Mouse (Mus musculus) forebrain, postnatal 0 days (tissue): ENCODE data around the gene Tssk4. TPM values are rescaled to one million over a fixed set of nuclear protein-coding genes. Genes with fewer than 3 reads are reported as not detected.
A peak's percentile ranks its signal among the peaks of the same experiment; 100 is the strongest.

Source experiments
- ATAC-seq: fragments of 200-750 bp; cut with Nextera tagmentation; 2 replicates; pipeline ENCODE4 v1.8.0; 2017; ENCODE audit warnings: mild to moderate bottlenecking, moderate library complexity
- DNase-seq: peaks from one replicate; pipeline ENCODE4 v3.0.0-alpha.2; 2015
- H3K27ac ChIP-seq: fragments of 300-500 bp; sonication (generic); 2 replicates; pipeline ENCODE4 v1.5.1; 2014; ENCODE audit warnings: low read depth, mild to moderate bottlenecking, antibody characterized with exemption, low read length, moderate library complexity, mixed read lengths
- H3K27me3 ChIP-seq: fragments of 300-500 bp; sonication (generic); 2 replicates; pipeline ENCODE4 v1.6.1; 2014; ENCODE audit warnings: mild to moderate bottlenecking, low read length, mixed read lengths; ENCODE audit not compliant: insufficient read depth
- H3K36me3 ChIP-seq: fragments of 300-500 bp; sonication (generic); 2 replicates; pipeline ENCODE4 v1.6.1; 2014; ENCODE audit warnings: mild to moderate bottlenecking, moderate library complexity; ENCODE audit not compliant: insufficient read depth
- H3K4me1 ChIP-seq: fragments of 300-500 bp; sonication (generic); 2 replicates; pipeline ENCODE4 v1.6.1; 2014; ENCODE audit warnings: antibody characterized with exemption; ENCODE audit not compliant: insufficient read depth
- H3K4me2 ChIP-seq: fragments of 300-500 bp; sonication (generic); 2 replicates; pipeline ENCODE4 v1.6.1; 2014; ENCODE audit warnings: low read depth, mild to moderate bottlenecking, moderate library complexity
- H3K4me3 ChIP-seq: fragments of 300-500 bp; sonication (generic); 2 replicates; pipeline ENCODE4 v1.5.1; 2014; ENCODE audit warnings: low read depth, low read length, mixed read lengths
- H3K9ac ChIP-seq: fragments of 300-500 bp; sonication (generic); 2 replicates; pipeline ENCODE4 v1.6.1; 2014; ENCODE audit warnings: mild to moderate bottlenecking
- H3K9me3 ChIP-seq: fragments of 300-500 bp; sonication (generic); 2 replicates; pipeline ENCODE4 v1.6.1; 2016; ENCODE audit warnings: low read length
- CTCF ChIP-seq: sonication (generic); IDR thresholded peaks from 2 replicates; pipeline ENCODE4 v1.5.1; 2016; ENCODE audit warnings: antibody characterized with exemption, control low read depth, low read depth
- WGBS: fragments of 180-500 bp; shearing (Covaris S2); extraction: QIAGEN DNeasy Blood & Tissue Kit; methylation state at CpG from one replicate; pipeline ENCODE4 v1.1.7; 2014; 5-methylcytosine and 5-hydroxymethylcytosine counted together
- polyA plus RNA-seq: library from polyadenylated mRNA; unstranded; fragments of >200 nt; fragmentation: Nextera tagmentation; extraction: Ambion mirVana; gene quantifications from 2 replicates; pipeline ENCODE4 v1.2.1, GENCODE M21; 2015
- total RNA-seq: library from RNA; depleted of rRNA; stranded (reverse); fragments of >200 nt; gene quantifications from 2 replicates; pipeline ENCODE4 v1.2.3, GENCODE M21; 2014

The Tssk4 gene
- total and polyA plus RNA-seq, 2 experiments from 2014 or later: 0.22 to 0.43 TPM

DNA sequence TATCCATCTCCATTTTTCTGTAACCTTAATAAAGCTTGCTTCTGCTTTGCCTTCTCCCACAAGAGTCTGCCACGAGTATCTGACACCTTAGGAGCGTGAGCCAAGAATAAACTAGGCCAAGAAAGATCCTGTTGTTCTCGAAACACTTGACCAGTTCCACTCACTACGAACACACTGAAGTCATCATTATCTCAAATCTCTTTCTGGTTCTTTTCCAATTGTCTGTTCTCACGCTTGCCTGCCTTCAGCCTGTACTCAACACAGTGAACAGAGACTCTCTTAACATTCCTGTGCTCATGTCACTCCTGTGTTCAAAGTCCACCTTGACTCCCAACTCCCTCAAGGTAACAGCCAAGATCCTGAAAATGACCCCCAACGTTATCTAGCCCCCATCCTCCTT is 36.6 kb upstream of the Tssk4 start:
- Histone ChIP-seq H3K36me3 (peaks cover 16% of the 10 kb centered on the region), H3K9ac (no peak overlapping the region), H3K27me3 (no peaks in the 10 kb centered on the region), H3K4me2 (no peak overlapping the region), H3K27ac (no peak overlapping the region), H3K9me3 (no peaks in the 10 kb centered on the region), H3K4me3 (no peak overlapping the region), H3K4me1 (no peaks in the 10 kb centered on the region)
- WGBS: 57% methylated on average over 6 of the region's 6 CpGs
- TF ChIP-seq CTCF: no peak
- ATAC-seq (no peak), DNase-seq (no peak)

DNA sequence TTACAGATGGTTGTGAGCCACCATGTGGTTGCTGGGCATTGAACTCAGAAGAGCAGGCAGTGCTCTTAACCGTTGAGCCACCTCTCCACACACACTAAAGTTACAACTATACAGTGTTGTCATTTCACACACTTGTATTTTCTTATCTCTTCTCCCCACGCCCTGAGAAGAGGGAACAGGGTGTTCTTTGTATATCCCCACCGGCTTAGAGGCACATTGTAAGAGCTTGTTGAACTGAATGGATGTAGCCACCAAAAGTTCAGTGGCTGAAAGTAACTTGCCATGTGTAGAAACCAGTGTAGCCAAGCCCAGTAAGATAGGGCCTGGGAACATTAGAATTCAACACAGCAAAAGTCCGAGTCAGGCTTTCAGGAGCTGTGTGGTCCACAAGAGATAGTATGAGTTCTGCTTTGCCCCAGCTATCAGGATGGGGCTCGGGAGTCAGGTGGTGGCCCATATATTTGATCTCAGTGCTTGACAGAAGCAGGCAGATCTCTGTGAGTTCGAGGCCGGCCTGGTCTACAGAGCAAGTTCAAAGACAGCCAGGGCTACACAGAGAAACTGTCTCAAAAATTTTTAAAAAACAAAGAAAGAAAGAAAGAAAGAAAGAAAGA is 35.3 kb upstream of the Tssk4 start:
- Histone ChIP-seq H3K27ac (no peak overlapping the region), H3K9ac (no peak overlapping the region), H3K4me3 (no peak overlapping the region), H3K4me2 (no peak overlapping the region), H3K36me3 (0 out of 2 replicates have a peak, but pooled peaks cover 3% of the 10 kb centered on the region), H3K9me3 (no peaks in the 10 kb centered on the region), H3K27me3 (no peaks in the 10 kb centered on the region), H3K4me1 (no peaks in the 10 kb centered on the region)
- no peak for DNase-seq
- no peak for TF ChIP-seq CTCF
- WGBS: 83% methylated on average over 7 of the region's 7 CpGs
- no peak for ATAC-seq

DNA sequence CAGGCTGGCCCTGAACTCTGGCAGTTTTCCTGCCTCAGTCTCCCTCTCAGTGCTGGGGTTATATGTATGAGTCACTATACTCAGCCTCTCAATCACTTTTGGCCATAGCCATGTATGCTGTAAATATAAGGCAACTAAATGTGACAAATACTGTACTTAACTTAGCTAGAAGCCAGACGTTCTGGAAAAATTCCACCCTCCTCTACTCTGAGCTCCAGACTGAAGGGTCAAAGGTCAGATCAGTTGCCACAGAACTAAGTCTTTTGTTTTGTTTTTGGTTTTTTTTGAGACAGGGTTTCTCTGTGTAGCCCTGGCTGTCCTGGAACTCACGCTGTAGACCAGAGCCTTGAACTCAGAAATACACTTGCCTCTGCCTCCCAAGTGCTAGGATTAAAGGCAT is 34.1 kb upstream of the Tssk4 start:
- no peaks in the 10 kb centered on the region for H3K9me3 ChIP-seq
- H3K27me3 ChIP-seq: no peaks in the 10 kb centered on the region
- WGBS: 47% methylated on average over 2 of the region's 2 CpGs
- H3K9ac ChIP-seq: no peak overlapping the region
- no peaks in the 10 kb centered on the region for H3K36me3 ChIP-seq
- H3K4me1 ChIP-seq: no peaks in the 10 kb centered on the region
- DNase-seq (no peak), ATAC-seq (no peak)
- H3K4me2 ChIP-seq: no peak overlapping the region
- H3K4me3 ChIP-seq: no peak overlapping the region
- TF ChIP-seq CTCF: no peak
- no peak overlapping the region for H3K27ac ChIP-seq

DNA sequence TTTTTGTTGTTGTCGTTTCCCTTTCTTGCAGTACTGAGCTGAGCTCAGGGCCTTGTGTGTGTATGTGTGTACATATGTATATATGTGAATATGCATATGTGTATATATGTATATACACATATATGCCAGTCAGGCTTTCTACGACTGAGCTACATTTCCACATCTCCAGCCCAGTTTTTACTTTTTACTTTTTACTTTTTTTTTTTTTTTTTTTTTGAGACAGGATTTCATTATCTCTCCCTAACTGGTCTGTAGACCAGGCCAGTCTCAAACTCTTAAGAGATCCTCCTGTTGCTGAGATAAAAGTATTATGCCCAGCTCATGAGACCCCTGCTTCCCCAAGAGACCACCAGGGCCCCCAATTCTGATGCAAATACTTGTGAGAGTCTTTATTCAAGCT is 33.1 kb upstream of the Tssk4 start:
- no peaks in the 10 kb centered on the region for H3K4me1 ChIP-seq
- no peak overlapping the region for H3K4me2 ChIP-seq
- DNase-seq (no peak), ATAC-seq (no peak)
- no peaks in the 10 kb centered on the region for H3K36me3 ChIP-seq
- no peaks in the 10 kb centered on the region for H3K27me3 ChIP-seq
- H3K4me3 ChIP-seq: no peak overlapping the region
- H3K9me3 ChIP-seq: no peaks in the 10 kb centered on the region
- WGBS: 79% methylated on average over 2 of the region's 2 CpGs
- no peak overlapping the region for H3K9ac ChIP-seq
- no peak for TF ChIP-seq CTCF
- H3K27ac ChIP-seq: no peak overlapping the region

DNA sequence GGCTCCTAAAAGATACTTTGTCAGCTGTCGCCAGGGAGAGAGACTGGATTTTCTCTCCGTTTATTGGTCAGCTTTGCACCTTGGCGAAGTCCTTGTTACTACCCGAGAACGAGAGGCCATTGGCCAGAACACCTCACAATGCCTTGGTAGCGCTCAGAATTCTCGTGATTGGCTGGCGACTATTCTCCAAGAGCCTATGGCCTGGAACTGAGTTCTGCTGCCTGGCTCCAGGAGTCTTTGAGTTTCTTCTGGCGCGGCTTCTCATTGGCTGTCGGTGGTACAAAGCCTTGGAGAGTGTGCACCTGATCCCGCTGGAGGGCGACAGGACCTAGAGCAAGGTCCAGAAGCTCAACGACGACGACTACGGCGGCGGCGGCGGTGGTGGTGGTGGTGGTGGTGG is 32.2 kb upstream of the Tssk4 start, which contains the start of gene Rec8:
Rec8 (plus strand) TSS at position 216 of the 400 bp plus-strand sequence.
- ATAC-seq (peak; percentile 84), DNase-seq (peak; percentile 51)
- no peak; the same call in 1 of the 2 replicates for TF ChIP-seq CTCF
- no peaks in the 10 kb centered on the region for H3K36me3 ChIP-seq
- H3K4me2 ChIP-seq: peak within 1 kb of the TSS; percentile 28
- H3K27me3 ChIP-seq: no peaks in the 10 kb centered on the region
- H3K4me1 ChIP-seq: no peaks in the 10 kb centered on the region
- WGBS: 35% methylated on average over 21 of the region's 21 CpGs
- no peaks in the 10 kb centered on the region for H3K9me3 ChIP-seq
- H3K4me3 ChIP-seq: peak within 1 kb of the TSS; percentile 18
- H3K9ac ChIP-seq: no peak within 1 kb of the TSS
- no peak within 1 kb of the TSS for H3K27ac ChIP-seq

DNA sequence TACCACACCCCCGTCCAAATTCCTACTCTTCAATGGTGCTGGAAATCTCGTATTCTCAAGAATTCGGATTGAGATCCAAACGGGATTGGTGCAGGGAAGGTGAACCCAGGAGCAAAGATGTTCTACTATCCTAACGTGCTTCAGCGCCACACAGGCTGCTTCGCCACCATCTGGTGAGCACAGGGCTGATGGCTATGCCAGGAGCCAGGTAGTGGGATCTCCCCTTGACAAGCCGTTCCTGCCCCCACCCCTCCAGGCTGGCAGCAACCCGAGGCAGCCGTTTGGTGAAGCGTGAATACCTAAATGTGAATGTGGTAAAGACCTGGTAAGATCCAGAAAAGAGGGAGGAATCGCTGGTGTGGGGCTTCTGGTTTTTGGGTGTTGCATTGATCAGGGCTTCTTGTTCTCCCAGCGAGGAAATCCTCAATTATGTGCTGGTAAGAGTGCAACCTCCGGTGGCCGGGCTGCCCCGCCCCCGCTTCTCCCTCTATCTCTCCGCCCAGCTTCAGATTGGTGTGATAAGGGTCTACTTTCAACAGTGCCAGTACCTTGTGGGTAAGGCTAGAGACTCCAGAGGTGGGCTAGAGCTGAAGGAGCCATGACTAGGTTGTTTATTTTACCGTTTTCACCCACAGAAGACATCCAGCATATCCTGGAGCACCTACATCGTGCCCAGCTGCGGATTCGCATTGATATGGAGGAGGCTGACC is 31.3 kb upstream of the Tssk4 start:
- H3K9me3 ChIP-seq: no peaks in the 10 kb centered on the region

DNA sequence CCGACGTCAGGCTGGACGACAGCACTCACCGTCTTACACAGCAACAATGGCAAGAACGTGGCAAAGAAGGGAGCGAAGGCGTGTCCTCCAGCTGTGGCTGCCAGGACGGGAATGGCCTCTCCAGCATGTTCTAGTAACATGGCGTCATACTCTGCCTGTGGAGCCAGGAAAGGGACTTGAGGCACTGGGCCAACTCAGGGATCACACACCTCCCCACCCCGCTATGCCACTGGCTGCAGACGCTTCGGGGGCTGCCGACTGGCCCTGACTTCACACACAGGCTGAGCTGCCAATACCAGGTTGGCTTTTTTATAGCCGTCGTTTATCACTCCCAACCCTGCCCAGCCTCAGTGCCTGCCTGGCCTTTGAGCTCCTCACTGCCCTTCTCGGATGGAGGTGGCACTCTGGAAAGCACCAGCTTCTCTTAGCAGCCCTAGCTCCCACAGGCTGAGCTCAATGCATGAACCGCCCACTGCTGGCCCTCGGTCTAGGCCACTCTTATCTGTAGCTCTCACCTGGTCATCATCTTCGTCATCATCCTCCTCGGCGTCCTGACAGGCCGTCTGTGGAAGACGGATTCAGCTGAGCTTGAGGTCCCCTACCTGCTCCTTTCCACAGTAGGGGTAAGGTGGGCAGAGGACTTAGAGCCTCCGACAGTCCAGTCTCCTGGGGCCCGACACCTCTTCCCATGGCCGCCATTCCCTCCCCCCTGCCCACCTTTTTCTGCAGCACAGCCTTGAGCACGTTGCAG is 21.7 kb upstream of the Tssk4 start:
- WGBS: 93% methylated on average over 27 of the region's 27 CpGs

More for the DNA sequence above, 31.3 kb upstream of the Tssk4 start:
- ATAC-seq: peak; percentile 41; the same call in 1 of the 2 replicates
- Histone ChIP-seq H3K27me3 (no peaks in the 10 kb centered on the region), H3K9ac (no peak overlapping the region), H3K4me3 (peak overlapping the region; percentile 18), H3K27ac (no peak overlapping the region), H3K36me3 (no peaks in the 10 kb centered on the region), H3K4me2 (peak overlapping the region; percentile 28), H3K4me1 (no peaks in the 10 kb centered on the region)
- 51% methylated on average over 22 of the region's 22 CpGs for WGBS
- DNase-seq: no peak
- TF ChIP-seq CTCF: no peak

More for the DNA sequence above, 21.7 kb upstream of the Tssk4 start:
- no peaks in the 10 kb centered on the region for H3K4me1 ChIP-seq
- no peak overlapping the region for H3K9ac ChIP-seq
- H3K36me3 ChIP-seq: peaks cover 90% of the 10 kb centered on the region
- DNase-seq: no peak
- no peak overlapping the region for H3K4me3 ChIP-seq
- H3K9me3 ChIP-seq: no peaks in the 10 kb centered on the region
- no peak for ATAC-seq
- no peaks in the 10 kb centered on the region for H3K27me3 ChIP-seq
- H3K27ac ChIP-seq: no peak overlapping the region
- no peak for TF ChIP-seq CTCF
- no peak overlapping the region for H3K4me2 ChIP-seq
